Mouse (Mus musculus) testis, postnatal 10 days (tissue): ENCODE measurements around the gene St5.

Source experiments
- DNase-seq: peaks from one replicate; pipeline ENCODE4 v3.0.0; 2021; ENCODE audit warnings: low spot score

Gene St5

DNA sequence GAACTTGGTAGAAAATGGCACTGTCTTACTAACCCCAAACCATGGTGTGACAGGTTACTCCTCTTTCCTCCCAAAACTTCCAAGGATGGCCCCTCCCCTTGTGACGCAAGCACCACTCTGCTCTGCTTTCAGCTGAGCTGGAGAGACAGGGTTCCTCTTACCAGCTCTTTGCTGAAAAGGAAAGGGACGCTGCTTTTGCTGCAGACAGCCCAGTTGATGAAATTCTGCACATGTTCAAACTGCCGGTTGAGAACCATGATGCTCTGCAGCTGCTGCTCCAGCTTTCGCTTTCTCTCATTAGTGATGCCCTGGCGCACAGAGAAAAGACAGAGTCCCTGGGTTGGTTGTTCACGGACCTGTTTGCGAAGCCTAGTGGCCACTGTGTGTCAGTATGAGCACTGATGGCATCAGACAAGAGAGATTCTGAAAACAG, 222.6 kb downstream of the St5 start:
- no peak for DNase-seq

- no peak for DNase-seq
These were observed 225.5 kb downstream of the St5 start for GRCm38 (mm10) chr7:109477926-109478325.
